Mouse (Mus musculus): ENCODE data around the gene Xlr5c. TPM values are rescaled to one million over a fixed set of nuclear protein-coding genes. Genes with fewer than 3 reads are reported as not detected.
"Not testable (repeated sequence)": the region's sequence is repeated elsewhere in the genome, so short reads cannot be mapped to it uniquely, and the experiment has no call there.

Gene Xlr5c
- total RNA-seq (2014; fragmentation: Nextera tagmentation) (not detected in 2 replicates), total RNA-seq (2017) (not detected in 2 replicates)

GRCm38 (mm10) chrX:73292876-73293275, at the start of gene Xlr5c, which contains the start of gene Xlr5a:
Gene Xlr5c (minus strand): TSS chrX:73292976.
Gene Xlr5a (minus strand): TSS chrX:73292976.
- not testable (repeated sequence) for ATAC-seq (replicated peaks; ENCODE audit: poor library complexity, severe bottlenecking)

GRCm38 (mm10) chrX:73342483-73342895, 49.7 kb upstream of the Xlr5c start, which contains the start of gene Zfp275:
Gene Zfp275 (plus strand): TSS chrX:73342621.
- peak; percentile 98 for ATAC-seq (replicated peaks; ENCODE audit: poor library complexity, severe bottlenecking)

GRCm38 (mm10) chrX:73342068-73342467, 49.3 kb upstream of the Xlr5c start:
- ATAC-seq (replicated peaks; ENCODE audit: poor library complexity, severe bottlenecking) = no peak

- no peak for ATAC-seq (replicated peaks; ENCODE audit: poor library complexity, severe bottlenecking)
These were observed 48.7 kb upstream of the Xlr5c start for GRCm38 (mm10) chrX:73341473-73341872.

- no peak for ATAC-seq (replicated peaks; ENCODE audit: poor library complexity, severe bottlenecking)
These were observed 44.0 kb upstream of the Xlr5c start, which contains the start of gene Gm45015 for GRCm38 (mm10) chrX:73336740-73337139. Gene Gm45015 (minus strand): TSS chrX:73336840.

GRCm38 (mm10) chrX:73333548-73333947, 40.8 kb upstream of the Xlr5c start:
- no peak for ATAC-seq (replicated peaks; ENCODE audit: poor library complexity, severe bottlenecking)

GRCm38 (mm10) chrX:73327215-73327614, 34.4 kb upstream of the Xlr5c start:
- ATAC-seq (replicated peaks; ENCODE audit: poor library complexity, severe bottlenecking) = no peak

- ATAC-seq (replicated peaks; ENCODE audit: poor library complexity, severe bottlenecking) = no peak
These were observed 28.3 kb upstream of the Xlr5c start for GRCm38 (mm10) chrX:73321029-73321428.

GRCm38 (mm10) chrX:73312522-73312921, 19.7 kb upstream of the Xlr5c start:
- peak; percentile 55 for ATAC-seq (replicated peaks; ENCODE audit: poor library complexity, severe bottlenecking)

- not testable (repeated sequence) for ATAC-seq (replicated peaks; ENCODE audit: poor library complexity, severe bottlenecking)
These were observed 3.0 kb upstream of the Xlr5c start for GRCm38 (mm10) chrX:73295745-73296144.

GRCm38 (mm10) chrX:73265270-73265669, 27.5 kb downstream of the Xlr5c start, which contains the start of gene Xlr3c:
Gene Xlr3c (minus strand): TSS chrX:73265390.
- not testable (repeated sequence) for ATAC-seq (replicated peaks; ENCODE audit: poor library complexity, severe bottlenecking)

GRCm38 (mm10) chrX:73262428-73262827, 30.3 kb downstream of the Xlr5c start:
- ATAC-seq (replicated peaks; ENCODE audit: poor library complexity, severe bottlenecking) = not testable (repeated sequence)

GRCm38 (mm10) chrX:73242821-73243325, 49.9 kb downstream of the Xlr5c start, which contains the start of gene Xlr4c:
Gene Xlr4c (minus strand): TSS chrX:73243130.
- not testable (repeated sequence) for ATAC-seq (replicated peaks; ENCODE audit: poor library complexity, severe bottlenecking)

Other genes with a start within 250 kb of the Xlr5c start
- not detected in 2 replicates for gene Pnma3, start 228.2 kb downstream of the Xlr5c start, total RNA-seq (2014; fragmentation: Nextera tagmentation)
- not detected in 2 replicates for gene Pnma3, start 228.2 kb downstream of the Xlr5c start, total RNA-seq (2017)
- 23.8 and 24.8 TPM in 2 replicates for gene Xlr4a, start 210.5 kb downstream of the Xlr5c start, total RNA-seq (2014; fragmentation: Nextera tagmentation)
- 10.9 and 14.2 TPM in 2 replicates for gene Xlr4a, start 210.5 kb downstream of the Xlr5c start, total RNA-seq (2017)
- gene Xlr3a, start 195.9 kb downstream of the Xlr5c start, total RNA-seq (2014; fragmentation: Nextera tagmentation) = 1.8 and 8.5 TPM in 2 replicates
- gene Xlr3a, start 195.9 kb downstream of the Xlr5c start, total RNA-seq (2017) = 4.2 and 6.0 TPM in 2 replicates
- not detected in 2 replicates for gene Gm14685, start 175.9 kb downstream of the Xlr5c start, total RNA-seq (2014; fragmentation: Nextera tagmentation)
- not detected in 2 replicates for gene Gm14685, start 175.9 kb downstream of the Xlr5c start, total RNA-seq (2017)
- gene Xlr5b, start 144.2 kb downstream of the Xlr5c start, total RNA-seq (2014; fragmentation: Nextera tagmentation) = not detected in 2 replicates
- not detected in 2 replicates for gene Xlr5b, start 144.2 kb downstream of the Xlr5c start, total RNA-seq (2017)
- gene DXBay18, start 143.5 kb downstream of the Xlr5c start, total RNA-seq (2014; fragmentation: Nextera tagmentation) = not detected in 2 replicates
- gene DXBay18, start 143.5 kb downstream of the Xlr5c start, total RNA-seq (2017) = not detected in 2 replicates
- gene Spin2d, start 116.0 kb downstream of the Xlr5c start, total RNA-seq (2014; fragmentation: Nextera tagmentation) = not detected in 2 replicates
- 1.6 TPM in 1 of 2 replicates, not detected in the other for gene Spin2d, start 116.0 kb downstream of the Xlr5c start, total RNA-seq (2017)
- gene Xlr3b, start 100.8 kb downstream of the Xlr5c start, total RNA-seq (2014; fragmentation: Nextera tagmentation) = 1.3 and 16.8 TPM in 2 replicates
- 7.8 and 7.9 TPM in 2 replicates for gene Xlr3b, start 100.8 kb downstream of the Xlr5c start, total RNA-seq (2017)
- gene Xlr4b, start 78.6 kb downstream of the Xlr5c start, total RNA-seq (2014; fragmentation: Nextera tagmentation) = 17.1 and 17.2 TPM in 2 replicates
- 13.2 and 15.7 TPM in 2 replicates for gene Xlr4b, start 78.6 kb downstream of the Xlr5c start, total RNA-seq (2017)
- gene F8a, start 64.7 kb downstream of the Xlr5c start, total RNA-seq (2014; fragmentation: Nextera tagmentation) = 2.3 and 5.9 TPM in 2 replicates
- 3.9 and 4.2 TPM in 2 replicates for gene F8a, start 64.7 kb downstream of the Xlr5c start, total RNA-seq (2017)
- gene Xlr4c, start 49.8 kb downstream of the Xlr5c start, total RNA-seq (2014; fragmentation: Nextera tagmentation) = 2.9 and 13.5 TPM in 2 replicates
- 5.9 and 8.6 TPM in 2 replicates for gene Xlr4c, start 49.8 kb downstream of the Xlr5c start, total RNA-seq (2017)
- gene Xlr3c, start 27.6 kb downstream of the Xlr5c start, total RNA-seq (2014; fragmentation: Nextera tagmentation) = not detected in 2 replicates
- gene Xlr3c, start 27.6 kb downstream of the Xlr5c start, total RNA-seq (2017) = not detected in 2 replicates
- not detected in 2 replicates for gene Xlr5a, start within 50 bp of the Xlr5c start, total RNA-seq (2014; fragmentation: Nextera tagmentation)
- not detected in 2 replicates for gene Xlr5a, start within 50 bp of the Xlr5c start, total RNA-seq (2017)
- not detected in 2 replicates for gene Gm45015, start 43.9 kb upstream of the Xlr5c start, total RNA-seq (2014; fragmentation: Nextera tagmentation)
- not detected in 2 replicates for gene Gm45015, start 43.9 kb upstream of the Xlr5c start, total RNA-seq (2017)
- 8.5 and 11.9 TPM in 2 replicates for gene Zfp275, start 49.6 kb upstream of the Xlr5c start, total RNA-seq (2014; fragmentation: Nextera tagmentation)
- gene Zfp275, start 49.6 kb upstream of the Xlr5c start, total RNA-seq (2017) = 7.9 and 8.1 TPM in 2 replicates
- not detected in 2 replicates for gene Gm18336, start 105.8 kb upstream of the Xlr5c start, total RNA-seq (2014; fragmentation: Nextera tagmentation)
- not detected in 2 replicates for gene Gm18336, start 105.8 kb upstream of the Xlr5c start, total RNA-seq (2017)
- not detected in 2 replicates for gene Zfp92, start 118.1 kb upstream of the Xlr5c start, total RNA-seq (2014; fragmentation: Nextera tagmentation)
- not detected in 2 replicates for gene Zfp92, start 118.1 kb upstream of the Xlr5c start, total RNA-seq (2017)
- not detected in 2 replicates for gene Trex2, start 142.4 kb upstream of the Xlr5c start, total RNA-seq (2014; fragmentation: Nextera tagmentation)
- not detected in 2 replicates for gene Trex2, start 142.4 kb upstream of the Xlr5c start, total RNA-seq (2017)
- gene Haus7, start 166.1 kb upstream of the Xlr5c start, total RNA-seq (2014; fragmentation: Nextera tagmentation) = 24.2 and 29.1 TPM in 2 replicates
- 51.8 and 70.7 TPM in 2 replicates for gene Haus7, start 166.1 kb upstream of the Xlr5c start, total RNA-seq (2017)
- gene Bgn, start 190.6 kb upstream of the Xlr5c start, total RNA-seq (2014; fragmentation: Nextera tagmentation) = not detected in 2 replicates
- not detected in 2 replicates for gene Bgn, start 190.6 kb upstream of the Xlr5c start, total RNA-seq (2017)
- gene Atp2b3, start 210.1 kb upstream of the Xlr5c start, total RNA-seq (2014; fragmentation: Nextera tagmentation) = not detected in 2 replicates
- not detected in 2 replicates for gene Atp2b3, start 210.1 kb upstream of the Xlr5c start, total RNA-seq (2017)

All from granulocyte monocyte progenitor cell, adult 5-6 weeks (primary cell).